Mouse (Mus musculus) neural tube, embryonic 15.5 days (tissue): ENCODE measurements at regions not wholly inside any gene's neighbourhood (a gene's known extent, or its start where the extent isn't known, plus 50 kb on each side); places are given as distances from the start of the nearest gene placed in this dataset.

Experiments used
- ATAC-seq: fragments of 200-750 bp; cut with Nextera tagmentation; 2 replicates; pipeline ENCODE4 v1.8.0; 2017; ENCODE audit warnings: mild to moderate bottlenecking, moderate TSS enrichment, moderate library complexity; ENCODE audit not compliant: low FRiP score
- H3K27ac ChIP-seq: fragments of 300-500 bp; sonication (generic); replicated peaks from 2 replicates; pipeline ENCODE4 v1.5.1; 2015; ENCODE audit warnings: mild to moderate bottlenecking, inconsistent platforms
- H3K27me3 ChIP-seq: fragments of 300-500 bp; sonication (generic); replicated peaks from 2 replicates; pipeline ENCODE4 v1.6.1; 2015; ENCODE audit warnings: inconsistent platforms
- H3K36me3 ChIP-seq: fragments of 300-500 bp; sonication (generic); 2 replicates; pipeline ENCODE4 v1.6.1; 2015; ENCODE audit warnings: inconsistent platforms
- H3K4me1 ChIP-seq: fragments of 300-500 bp; sonication (generic); 2 replicates; pipeline ENCODE4 v1.6.1; 2015; ENCODE audit warnings: inconsistent platforms
- H3K4me2 ChIP-seq: fragments of 300-500 bp; sonication (generic); 2 replicates; pipeline ENCODE4 v1.6.1; 2015; ENCODE audit warnings: inconsistent platforms, mild to moderate bottlenecking, moderate library complexity
- H3K4me3 ChIP-seq: fragments of 300-500 bp; sonication (generic); replicated peaks from 2 replicates; pipeline ENCODE4 v1.5.1; 2015; ENCODE audit warnings: mild to moderate bottlenecking, inconsistent platforms
- H3K9ac ChIP-seq: fragments of 300-500 bp; sonication (generic); replicated peaks from 2 replicates; pipeline ENCODE4 v1.6.1; 2015; ENCODE audit warnings: mild to moderate bottlenecking, inconsistent platforms
- H3K9me3 ChIP-seq: fragments of 300-500 bp; sonication (generic); replicated peaks from 2 replicates; pipeline ENCODE4 v1.6.1; 2016; ENCODE audit warnings: inconsistent platforms
- WGBS: fragments of 180-500 bp; shearing (Covaris S2); methylation state at CpG from one replicate; pipeline ENCODE4 v1.1.7; 2015; ENCODE audit warnings: mixed read lengths; 5-methylcytosine and 5-hydroxymethylcytosine counted together

DNA sequence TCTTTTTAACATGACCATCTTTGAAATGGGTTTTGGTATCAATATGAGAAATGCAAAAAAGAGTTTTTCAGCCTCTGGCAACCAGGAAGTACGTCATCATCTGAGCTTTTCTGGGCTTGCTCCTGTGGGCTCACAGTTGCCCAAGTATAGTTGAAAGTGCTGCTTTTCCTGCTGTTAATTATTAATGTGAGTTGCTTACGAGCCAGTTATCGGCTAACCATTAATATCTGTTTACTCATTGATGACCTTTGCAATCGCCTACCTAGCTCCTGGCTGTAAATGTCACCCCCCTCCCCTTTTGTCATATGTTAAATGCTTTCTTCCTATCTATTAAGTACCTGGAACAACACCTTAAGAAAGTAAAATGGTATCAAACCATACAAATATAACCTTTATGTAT is 135.3 kb upstream of the Nr2f2 start:
- ATAC-seq, result no peak
- 86% methylated on average over 4 of the region's 4 CpGs for WGBS
- Histone ChIP-seq H3K4me2 (no peak overlapping the region), H3K4me3 (no peak overlapping the region), H3K4me1 (peaks cover 6% of the 10 kb centered on the region; the same call in 1 of the 2 replicates), H3K9ac (no peak overlapping the region), H3K9me3 (no peaks in the 10 kb centered on the region), H3K36me3 (no peaks in the 10 kb centered on the region), H3K27ac (no peak overlapping the region), H3K27me3 (no peaks in the 10 kb centered on the region)

DNA sequence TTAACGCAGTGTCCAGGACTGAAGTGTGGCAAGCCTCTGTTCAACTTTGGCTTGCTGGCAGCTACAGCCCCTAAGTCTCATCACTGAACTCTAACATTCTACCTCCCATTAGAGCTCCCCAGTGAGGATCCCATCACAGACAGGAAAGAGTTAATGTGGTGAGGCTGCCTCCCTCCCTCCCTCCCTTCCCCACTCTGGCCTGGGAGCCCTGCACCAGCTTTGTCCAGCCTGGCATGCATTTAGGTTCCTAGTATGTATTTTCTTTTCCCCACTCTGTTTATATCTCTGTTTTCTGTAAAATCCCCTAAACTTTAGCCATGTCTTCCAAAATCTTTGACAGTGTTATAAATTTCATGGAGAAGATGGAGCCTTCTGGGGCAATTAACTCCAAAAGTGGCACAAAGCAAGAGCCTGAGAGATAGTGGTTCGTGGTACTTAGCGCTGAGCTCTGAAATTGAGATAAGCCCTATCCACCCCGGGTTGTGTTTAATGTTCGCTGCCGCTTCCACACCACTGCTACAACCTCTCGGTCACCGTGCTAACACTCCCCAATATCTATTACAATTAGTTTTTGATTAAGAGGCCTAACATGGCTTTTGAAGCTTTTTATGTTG is 130.1 kb upstream of the Nr2f2 start:
- Histone ChIP-seq H3K4me1 (no peaks in the 10 kb centered on the region), H3K9me3 (no peaks in the 10 kb centered on the region), H3K4me2 (no peak overlapping the region), H3K36me3 (no peaks in the 10 kb centered on the region), H3K4me3 (no peak overlapping the region), H3K27ac (no peak overlapping the region), H3K9ac (no peak overlapping the region), H3K27me3 (no peaks in the 10 kb centered on the region)
- 45% methylated on average over 8 of the region's 8 CpGs for whole genome bisulfite sequencing
- ATAC-seq, result no peak

DNA sequence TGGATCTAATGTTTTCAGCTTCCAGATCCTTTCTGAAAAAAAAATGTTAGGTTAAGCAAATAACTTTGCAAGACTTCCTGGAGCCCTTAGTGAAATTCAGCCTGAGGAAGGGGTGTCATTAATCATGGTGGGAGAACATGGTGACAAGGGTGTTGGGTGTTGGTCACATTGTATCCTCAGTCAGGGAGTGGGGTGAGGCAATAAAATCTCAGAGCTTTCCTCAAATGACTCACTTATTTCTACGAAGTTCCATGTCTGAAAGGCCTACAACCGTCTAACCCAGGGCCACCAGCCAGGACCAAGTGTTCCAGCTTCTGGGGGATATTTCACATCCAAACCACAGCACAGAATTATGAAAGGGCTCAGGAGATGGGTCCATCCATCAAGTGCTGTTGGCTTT is 117.7 kb upstream of the Nr2f2 start:
- Histone ChIP-seq H3K4me1 (no peaks in the 10 kb centered on the region), H3K27me3 (no peaks in the 10 kb centered on the region), H3K9ac (no peak overlapping the region), H3K27ac (no peak overlapping the region), H3K9me3 (no peaks in the 10 kb centered on the region), H3K4me3 (no peak overlapping the region), H3K36me3 (no peaks in the 10 kb centered on the region), H3K4me2 (no peak overlapping the region)
- no peak for ATAC-seq
- WGBS, result 72% methylated on average over 2 of the region's 2 CpGs

DNA sequence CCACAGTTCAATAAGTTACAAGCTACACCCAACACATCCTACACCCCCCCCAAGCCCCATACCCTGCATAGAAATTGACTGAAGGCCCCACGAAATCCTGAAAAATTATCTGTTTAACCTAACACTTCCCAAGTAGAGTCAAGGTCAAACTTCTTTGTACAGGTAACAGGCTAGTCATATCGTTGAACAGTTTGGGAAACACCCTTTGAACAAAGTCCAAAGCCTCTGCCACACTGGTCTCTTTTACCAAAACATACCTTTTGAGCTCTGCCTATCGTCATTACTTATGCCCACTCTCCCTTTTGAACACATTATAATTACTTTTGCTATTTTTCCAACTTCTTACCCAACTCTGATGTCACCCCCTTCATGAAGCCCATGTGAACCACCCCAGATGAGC is 117.0 kb upstream of the Nr2f2 start:
- Histone ChIP-seq H3K9ac (no peak overlapping the region), H3K4me3 (no peak overlapping the region), H3K4me2 (no peak overlapping the region), H3K4me1 (no peaks in the 10 kb centered on the region), H3K9me3 (no peaks in the 10 kb centered on the region), H3K27ac (no peak overlapping the region), H3K36me3 (no peaks in the 10 kb centered on the region), H3K27me3 (no peaks in the 10 kb centered on the region)
- WGBS, result 92% methylated on average over 3 of the region's 3 CpGs
- ATAC-seq, result no peak

DNA sequence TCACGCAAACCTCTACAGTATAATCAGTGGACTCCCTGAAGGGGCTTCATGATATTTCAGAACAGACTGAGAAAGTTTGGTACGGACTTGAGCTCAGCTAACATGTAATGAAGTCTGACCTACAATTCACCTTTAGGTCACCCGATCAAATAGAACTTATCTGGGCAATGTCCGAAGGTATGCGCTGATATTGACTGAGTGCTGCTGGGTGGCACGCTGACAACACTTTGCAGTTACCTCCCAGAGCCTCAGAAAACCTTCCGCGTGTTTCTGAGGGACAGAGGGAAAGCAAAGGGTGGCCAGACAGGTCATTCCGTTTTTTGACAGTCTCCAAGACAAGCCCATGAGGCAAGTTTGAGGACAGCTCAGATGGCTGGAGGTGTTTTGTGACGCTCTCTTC is 115.3 kb upstream of the Nr2f2 start:
- Histone ChIP-seq H3K9ac (no peak overlapping the region), H3K4me3 (no peak overlapping the region), H3K4me1 (no peaks in the 10 kb centered on the region), H3K9me3 (no peaks in the 10 kb centered on the region), H3K27ac (no peak overlapping the region), H3K4me2 (no peak overlapping the region), H3K27me3 (no peaks in the 10 kb centered on the region), H3K36me3 (no peaks in the 10 kb centered on the region)
- WGBS, result 87% methylated on average over 10 of the region's 10 CpGs
- ATAC-seq, result no peak

DNA sequence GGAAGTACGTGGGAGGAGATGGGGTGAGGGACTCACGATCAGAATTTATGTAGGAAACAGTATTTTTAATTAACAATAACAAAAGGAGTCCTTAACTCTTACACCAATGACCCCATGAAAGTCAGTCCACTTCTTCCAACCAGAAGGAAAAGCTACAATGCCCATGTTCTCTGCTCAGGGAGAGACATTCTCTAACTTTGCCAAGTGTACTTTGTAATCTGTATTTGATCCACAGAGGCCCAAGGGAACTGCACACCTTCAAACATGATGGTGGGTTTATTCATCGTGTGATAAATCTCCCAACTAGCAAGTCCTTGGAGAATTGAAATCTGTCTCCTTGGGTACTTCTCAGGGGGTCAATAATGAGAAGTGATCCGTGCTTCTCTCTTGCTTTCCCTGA is 106.3 kb upstream of the Nr2f2 start:
- 87% methylated on average over 4 of the region's 4 CpGs for WGBS
- no peak for ATAC-seq
- H3K27ac ChIP-seq, result no peak overlapping the region
- H3K4me3 ChIP-seq, result no peak overlapping the region
- no peak overlapping the region for H3K9ac ChIP-seq
- H3K9me3 ChIP-seq, result no peaks in the 10 kb centered on the region
- H3K4me1 ChIP-seq, result no peaks in the 10 kb centered on the region
- H3K4me2 ChIP-seq, result no peak overlapping the region
- no peaks in the 10 kb centered on the region for H3K27me3 ChIP-seq
- H3K36me3 ChIP-seq, result no peaks in the 10 kb centered on the region

DNA sequence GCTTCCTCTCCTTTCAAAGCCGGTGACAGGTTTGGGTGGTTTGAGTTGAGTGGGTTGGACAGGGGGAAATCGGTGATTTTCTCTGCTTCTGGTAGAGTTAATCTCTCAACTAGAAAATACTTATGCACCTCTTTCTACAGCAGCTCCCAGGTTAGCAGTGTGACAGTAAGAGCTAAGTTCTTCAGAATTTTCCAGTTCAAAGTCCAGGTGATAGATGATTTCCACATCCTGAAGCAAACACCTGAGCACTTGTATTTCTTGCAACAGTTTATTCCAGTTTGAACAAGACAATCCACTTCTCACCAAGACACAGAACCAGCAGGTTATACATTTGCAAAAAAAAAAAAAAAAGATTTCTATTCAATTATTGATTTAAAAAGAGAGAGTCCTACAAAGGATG is 104.0 kb upstream of the Nr2f2 start:
- H3K36me3 ChIP-seq, result no peaks in the 10 kb centered on the region
- no peaks in the 10 kb centered on the region for H3K27me3 ChIP-seq
- no peak overlapping the region for H3K27ac ChIP-seq
- no peak for ATAC-seq
- no peaks in the 10 kb centered on the region for H3K9me3 ChIP-seq
- no peak overlapping the region for H3K4me2 ChIP-seq
- no peaks in the 10 kb centered on the region for H3K4me1 ChIP-seq
- no peak overlapping the region for H3K9ac ChIP-seq
- H3K4me3 ChIP-seq, result no peak overlapping the region
- WGBS, result 96% methylated on average over 2 of the region's 2 CpGs

DNA sequence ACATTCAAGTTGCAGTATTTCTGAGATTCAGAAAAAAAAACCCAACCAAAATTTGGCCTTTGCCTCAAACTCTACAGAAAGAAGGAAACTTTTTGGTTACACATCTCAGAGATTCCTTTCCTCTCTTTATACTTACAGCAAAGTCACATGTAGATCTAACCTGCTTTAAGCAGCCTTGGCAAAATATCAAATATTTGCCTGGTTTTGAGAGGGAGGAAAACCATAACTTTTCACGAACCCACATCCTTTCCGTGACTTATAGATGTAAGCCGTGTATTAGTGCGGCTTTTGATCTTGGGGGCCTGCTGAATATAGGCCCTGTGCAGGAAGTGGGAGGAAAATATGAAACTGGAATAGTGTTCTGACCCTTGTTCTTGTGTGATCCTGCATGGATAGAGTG is 95.6 kb upstream of the Nr2f2 start:
- H3K9me3 ChIP-seq, result no peaks in the 10 kb centered on the region
- no peaks in the 10 kb centered on the region for H3K36me3 ChIP-seq
- no peak overlapping the region for H3K4me2 ChIP-seq
- H3K9ac ChIP-seq, result no peak overlapping the region
- no peak for ATAC-seq
- no peaks in the 10 kb centered on the region for H3K4me1 ChIP-seq
- no peak overlapping the region for H3K27ac ChIP-seq
- WGBS, result 92% methylated on average over 4 of the region's 4 CpGs
- no peaks in the 10 kb centered on the region for H3K27me3 ChIP-seq
- no peak overlapping the region for H3K4me3 ChIP-seq

DNA sequence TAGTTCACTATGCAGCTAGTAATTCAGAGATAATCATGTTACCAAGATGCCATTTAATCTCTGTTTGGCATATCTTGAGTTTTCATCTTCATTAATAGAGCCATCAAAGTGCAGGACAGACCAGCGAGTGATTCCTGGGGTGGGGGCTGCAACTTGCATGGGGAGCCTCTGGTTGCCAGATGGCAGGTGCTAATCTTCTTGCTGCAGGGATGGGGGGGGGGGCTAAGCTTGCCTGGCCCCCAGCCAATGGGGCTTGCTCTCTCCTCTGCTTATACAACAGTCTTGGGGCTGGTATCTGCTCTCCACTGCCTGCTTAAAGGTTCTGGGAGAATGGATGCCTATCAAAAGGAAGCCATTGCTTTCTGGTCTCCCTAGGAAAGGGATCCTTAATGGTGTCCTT is 88.0 kb upstream of the Nr2f2 start:
- Histone ChIP-seq H3K4me2 (no peak overlapping the region), H3K4me1 (no peaks in the 10 kb centered on the region), H3K27me3 (no peaks in the 10 kb centered on the region), H3K9me3 (no peaks in the 10 kb centered on the region), H3K4me3 (no peak overlapping the region), H3K9ac (no peak overlapping the region), H3K36me3 (no peaks in the 10 kb centered on the region), H3K27ac (no peak overlapping the region)
- no peak for ATAC-seq
- WGBS, result 84% methylated on average over 1 of the region's 1 CpGs

DNA sequence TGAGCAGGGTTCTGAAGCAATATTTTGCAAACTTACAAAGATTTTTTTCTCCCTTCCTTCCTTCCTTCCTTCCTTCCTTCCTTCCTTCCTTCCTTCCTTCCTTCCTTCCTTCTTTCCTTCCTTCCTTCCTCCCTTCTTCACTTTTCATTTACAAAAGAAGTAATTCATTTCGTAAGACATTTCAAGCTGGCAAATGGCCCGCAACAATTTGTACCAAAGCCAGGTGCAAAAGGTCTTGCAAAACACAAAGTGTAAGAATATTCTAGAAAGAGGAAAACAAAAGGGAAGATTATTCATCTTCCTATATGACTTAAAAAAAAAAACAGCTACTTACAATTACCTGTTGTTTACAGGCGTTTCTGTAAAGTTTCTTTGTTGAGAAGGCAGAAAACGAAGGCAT is 86.3 kb upstream of the Nr2f2 start:
- no peak overlapping the region for H3K4me2 ChIP-seq
- 69% methylated on average over 4 of the region's 4 CpGs for WGBS
- H3K4me3 ChIP-seq, result no peak overlapping the region
- H3K27me3 ChIP-seq, result no peaks in the 10 kb centered on the region
- no peak overlapping the region for H3K9ac ChIP-seq
- H3K9me3 ChIP-seq, result no peaks in the 10 kb centered on the region
- ATAC-seq, result no peak
- H3K27ac ChIP-seq, result no peak overlapping the region
- H3K36me3 ChIP-seq, result no peaks in the 10 kb centered on the region
- no peaks in the 10 kb centered on the region for H3K4me1 ChIP-seq

DNA sequence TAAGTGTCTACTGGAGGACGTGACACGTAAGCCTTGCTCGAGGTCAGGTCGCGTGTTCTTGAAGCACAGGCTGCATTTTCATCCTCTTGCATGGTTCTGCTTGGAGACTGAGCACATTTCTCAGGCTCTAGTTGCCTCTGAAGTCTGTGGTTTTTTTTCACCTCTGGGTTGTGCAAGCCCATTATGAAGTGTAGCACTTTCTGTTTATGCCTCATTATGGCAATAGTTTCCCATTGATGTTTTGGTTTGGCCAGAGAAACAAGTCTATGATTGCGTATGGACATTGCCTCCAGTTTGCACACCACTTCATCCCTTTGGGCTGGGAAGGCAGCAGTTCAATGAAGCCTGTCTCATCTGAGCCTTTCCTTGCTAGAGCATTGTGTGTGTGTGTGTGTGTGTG is 72.4 kb upstream of the Nr2f2 start:
- Histone ChIP-seq H3K36me3 (no peaks in the 10 kb centered on the region), H3K9me3 (no peaks in the 10 kb centered on the region), H3K9ac (no peak overlapping the region), H3K27me3 (no peaks in the 10 kb centered on the region), H3K4me1 (no peaks in the 10 kb centered on the region), H3K4me2 (no peak overlapping the region), H3K4me3 (no peak overlapping the region), H3K27ac (no peak overlapping the region)
- WGBS, result 96% methylated on average over 6 of the region's 6 CpGs
- no peak for ATAC-seq

DNA sequence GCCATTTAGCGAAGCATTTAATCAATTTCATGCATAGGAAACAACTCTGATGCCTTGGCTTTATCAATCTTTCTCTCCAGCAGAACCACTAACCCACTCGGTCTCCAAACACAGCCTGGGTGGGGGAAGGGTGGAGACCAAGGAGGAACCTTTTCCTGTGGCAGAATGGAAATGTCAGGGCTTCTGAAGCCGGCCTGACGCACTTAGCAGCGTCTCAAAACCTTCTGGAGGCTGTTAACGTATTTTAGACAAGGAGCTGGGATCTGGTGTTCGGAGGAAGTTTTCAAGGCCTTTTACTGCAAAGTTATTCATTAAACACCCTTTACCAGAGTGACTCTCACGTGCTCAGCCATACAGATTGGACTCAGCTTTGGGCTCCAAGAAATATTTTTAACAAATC is 67.3 kb upstream of the Nr2f2 start:
- ATAC-seq, result no peak
- WGBS, result 43% methylated on average over 8 of the region's 8 CpGs

DNA sequence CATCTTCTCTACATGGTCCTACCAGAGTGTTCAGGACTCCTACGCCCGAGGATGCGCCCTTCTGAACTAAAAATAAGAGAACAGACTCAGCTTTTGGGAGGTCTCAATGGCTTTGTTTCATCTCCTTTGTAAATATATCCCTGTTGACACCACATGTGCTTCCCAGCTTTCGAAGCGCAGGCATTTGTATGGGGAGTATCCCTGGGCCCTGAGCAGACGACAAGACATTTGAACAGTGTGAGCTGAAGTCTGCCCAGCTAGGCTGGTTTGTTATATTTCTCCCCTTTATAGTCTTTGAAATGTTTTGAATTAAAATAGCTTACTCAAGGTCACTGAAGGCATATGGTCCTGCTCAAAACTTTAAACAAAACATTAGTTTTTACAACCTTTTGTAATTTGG is 66.8 kb upstream of the Nr2f2 start:
- Histone ChIP-seq H3K4me3 (no peak overlapping the region), H3K4me1 (no peaks in the 10 kb centered on the region), H3K9ac (no peak overlapping the region), H3K27ac (no peak overlapping the region), H3K4me2 (no peak overlapping the region), H3K27me3 (no peaks in the 10 kb centered on the region), H3K36me3 (no peaks in the 10 kb centered on the region), H3K9me3 (no peaks in the 10 kb centered on the region)
- WGBS, result 66% methylated on average over 6 of the region's 6 CpGs
- ATAC-seq, result no peak

More for the DNA sequence above, 67.3 kb upstream of the Nr2f2 start:
- no peak overlapping the region for H3K4me3 ChIP-seq
- H3K27me3 ChIP-seq, result no peaks in the 10 kb centered on the region
- H3K4me2 ChIP-seq, result no peak overlapping the region
- H3K27ac ChIP-seq, result no peak overlapping the region
- H3K9ac ChIP-seq, result no peak overlapping the region
- H3K9me3 ChIP-seq, result no peaks in the 10 kb centered on the region
- H3K36me3 ChIP-seq, result no peaks in the 10 kb centered on the region
- no peaks in the 10 kb centered on the region for H3K4me1 ChIP-seq
